Mouse (Mus musculus) lung, postnatal 0 days (tissue): ENCODE results near the gene Usp9x. TPM values are rescaled to one million over a fixed set of nuclear protein-coding genes. Genes with fewer than 3 reads are reported as not detected.

Source experiments
- ATAC-seq: fragments of 200-750 bp; cut with Nextera tagmentation; 2 replicates; pipeline ENCODE4 v1.8.0; 2017; ENCODE audit warnings: moderate library complexity
- DNase-seq: peaks from one replicate; pipeline ENCODE4 v3.0.0-alpha.2; 2016; ENCODE audit warnings: low spot score
- H3K27ac ChIP-seq: fragments of 300-500 bp; sonication (generic); 2 replicates; pipeline ENCODE4 v1.5.1; 2014; ENCODE audit warnings: antibody characterized with exemption, mild to moderate bottlenecking, low read length, mixed read lengths
- H3K27me3 ChIP-seq: fragments of 300-500 bp; sonication (generic); replicated peaks from 2 replicates; pipeline ENCODE4 v1.6.1; 2014; ENCODE audit warnings: low read length, mixed read lengths; ENCODE audit not compliant: insufficient read depth
- H3K36me3 ChIP-seq: fragments of 300-500 bp; sonication (generic); 2 replicates; pipeline ENCODE4 v1.6.1; 2014; ENCODE audit warnings: low read length, mixed read lengths; ENCODE audit not compliant: insufficient read depth
- H3K4me1 ChIP-seq: fragments of 300-500 bp; sonication (generic); 2 replicates; pipeline ENCODE4 v1.6.1; 2014; ENCODE audit warnings: antibody characterized with exemption, low read depth, low read length, mixed read lengths; ENCODE audit not compliant: insufficient read depth
- H3K4me2 ChIP-seq: fragments of 300-500 bp; sonication (generic); replicated peaks from 2 replicates; pipeline ENCODE4 v1.6.1; 2014; ENCODE audit warnings: low read depth, mild to moderate bottlenecking, low read length, moderate library complexity, mixed read lengths
- H3K4me3 ChIP-seq: fragments of 300-500 bp; sonication (generic); 2 replicates; pipeline ENCODE4 v1.5.1; 2014; ENCODE audit warnings: low read depth, low read length
- H3K9ac ChIP-seq: fragments of 300-500 bp; sonication (generic); replicated peaks from 2 replicates; pipeline ENCODE4 v1.6.1; 2014; ENCODE audit warnings: low read depth, mild to moderate bottlenecking
- H3K9me3 ChIP-seq: fragments of 300-500 bp; sonication (generic); 2 replicates; pipeline ENCODE4 v1.6.1; 2016; ENCODE audit warnings: low read length, mixed read lengths
- CTCF ChIP-seq: IDR thresholded peaks from 2 replicates; pipeline ENCODE4 v1.5.1; 2016; ENCODE audit warnings: antibody characterized with exemption, mild to moderate bottlenecking
- EP300 ChIP-seq: IDR thresholded peaks from 2 replicates; pipeline ENCODE4 v1.6.1; 2016; ENCODE audit warnings: antibody characterized with exemption, mild to moderate bottlenecking, control low read depth
- WGBS: fragments of 180-500 bp; shearing (Covaris S2); extraction: QIAGEN DNeasy Blood & Tissue Kit; methylation state at CpG from one replicate; pipeline ENCODE4 v1.1.7; 2014; 5-methylcytosine and 5-hydroxymethylcytosine counted together
- polyA plus RNA-seq: library from polyadenylated mRNA; unstranded; fragments of >200 nt; fragmentation: Nextera tagmentation; extraction: Ambion mirVana; gene quantifications from 2 replicates; pipeline ENCODE4 v1.2.1, GENCODE M21; 2015

The Usp9x gene
- polyA plus RNA-seq, 1 experiment from 2014 or later, result 21.0 TPM

- H3K27ac ChIP-seq, result no peak overlapping the region
- WGBS, result 25% methylated on average over 23 of the region's 23 CpGs
These were observed 136.4 kb downstream of the Usp9x start for GRCm38 (mm10) chrX:13207512-13208341.

GRCm38 (mm10) chrX:13208404-13208803 is 137.1 kb downstream of the Usp9x start:
- peak overlapping the region; percentile 21; the same call in 1 of the 2 replicates for H3K4me3 ChIP-seq
- TF ChIP-seq CTCF (no peak), EP300 (no peak)
- DNase-seq (no peak), ATAC-seq (no peak)
- no peaks in the 10 kb centered on the region for H3K4me1 ChIP-seq
- peak overlapping the region; percentile 44 for H3K4me2 ChIP-seq
- no peaks in the 10 kb centered on the region for H3K27me3 ChIP-seq
- no peaks in the 10 kb centered on the region for H3K36me3 ChIP-seq
- WGBS, result 35% methylated on average over 6 of the region's 6 CpGs
- H3K27ac ChIP-seq, result no peak overlapping the region
- no peaks in the 10 kb centered on the region for H3K9me3 ChIP-seq
- no peak overlapping the region for H3K9ac ChIP-seq

More at GRCm38 (mm10) chrX:13207512-13208341, 136.4 kb downstream of the Usp9x start:
- peak; percentile 94 for ATAC-seq
- no peak overlapping the region for H3K9ac ChIP-seq
- TF ChIP-seq CTCF, result peak; percentile 98
- peak; percentile 59; the same call in 1 of the 2 replicates for TF ChIP-seq EP300
- peak overlapping the region; percentile 21; the same call in 1 of the 2 replicates for H3K4me3 ChIP-seq
- H3K27me3 ChIP-seq, result no peaks in the 10 kb centered on the region
- no peaks in the 10 kb centered on the region for H3K4me1 ChIP-seq
- peak overlapping the region; percentile 44 for H3K4me2 ChIP-seq
- DNase-seq, result peak; percentile 91
- H3K9me3 ChIP-seq, result no peaks in the 10 kb centered on the region
- no peaks in the 10 kb centered on the region for H3K36me3 ChIP-seq

GRCm38 (mm10) chrX:13214275-13214674 is 143.0 kb downstream of the Usp9x start:
- Histone ChIP-seq H3K36me3 (no peaks in the 10 kb centered on the region), H3K4me1 (no peaks in the 10 kb centered on the region), H3K27ac (no peak overlapping the region), H3K9me3 (no peaks in the 10 kb centered on the region), H3K4me3 (no peak overlapping the region), H3K27me3 (no peaks in the 10 kb centered on the region), H3K9ac (no peak overlapping the region), H3K4me2 (no peak overlapping the region)
- 65% methylated on average over 1 of the region's 1 CpGs for WGBS
- TF ChIP-seq EP300 (no peak), CTCF (peak; percentile 39)
- no peak for DNase-seq
- ATAC-seq, result no peak

Other genes with a start within 250 kb of the Usp9x start
- gene Ddx3x, start 209.5 kb downstream of the Usp9x start, polyA plus RNA-seq, result 81.8 and 85.2 TPM in 2 replicates